Mouse (Mus musculus) spleen, postnatal 14 days (tissue): ENCODE results near the gene Btbd6.
A peak's percentile ranks its signal among the peaks of the same experiment; 100 is the strongest.

Source experiments
- DNase-seq, 2 experiments: peaks; one replicate each; pipeline ENCODE4 v3.0.0; 2021 to 2022; ENCODE audit warnings: low spot score in 2 of 2

Btbd6 gene

DNA sequence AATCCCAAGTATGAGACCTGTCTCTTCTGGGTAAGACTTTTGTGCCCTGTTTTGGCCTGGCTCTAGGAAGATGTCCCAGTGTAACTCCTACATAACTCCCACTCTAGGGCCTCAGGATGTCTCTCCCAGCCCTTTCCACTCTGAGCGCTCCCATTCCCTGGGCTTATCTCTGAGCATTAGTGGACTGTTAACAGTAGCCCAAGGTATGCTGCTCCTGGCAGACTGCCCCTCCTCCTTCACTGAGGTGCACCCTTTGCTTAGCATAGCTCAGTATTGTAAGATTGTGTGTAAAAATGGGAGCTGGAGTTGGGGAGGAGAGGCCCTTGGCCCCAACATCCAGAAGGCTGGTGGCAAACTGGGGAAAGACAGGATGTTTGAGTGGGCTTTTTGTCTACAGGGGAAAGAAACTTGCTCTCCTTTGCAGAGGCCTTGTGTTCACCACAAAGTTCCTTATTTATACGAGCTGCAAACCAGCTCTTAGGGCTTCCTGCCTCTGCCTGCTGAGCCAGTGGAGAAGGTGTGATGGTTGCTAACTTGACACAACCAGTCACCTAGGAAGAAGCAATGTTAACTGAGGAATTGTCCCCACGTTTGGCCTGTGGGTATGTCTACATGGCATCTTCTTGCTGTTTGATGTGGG is 23.2 kb upstream of the Btbd6 start:
- DNase-seq, result no peak

DNA sequence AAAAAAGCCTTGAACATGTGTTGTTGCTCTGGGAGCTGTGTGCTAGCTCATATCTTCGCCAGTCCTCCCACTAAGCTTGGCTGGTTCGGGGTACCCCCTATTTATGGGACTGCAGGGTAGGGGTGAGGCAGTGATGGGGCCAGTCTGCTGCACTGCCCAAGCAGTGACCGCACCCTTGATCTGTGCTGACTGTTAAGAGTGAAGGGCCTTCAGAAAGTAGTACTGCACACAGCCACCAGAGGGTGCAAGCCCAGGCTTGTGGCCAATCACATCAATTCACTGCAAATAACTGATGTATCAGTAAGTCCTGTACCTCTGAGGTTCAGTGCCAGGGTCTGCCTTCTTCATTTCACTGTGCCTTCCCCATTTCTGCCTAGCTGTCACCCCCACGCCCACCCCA is 20.5 kb upstream of the Btbd6 start:
- peak; percentile 57 to 74 for DNase-seq

DNA sequence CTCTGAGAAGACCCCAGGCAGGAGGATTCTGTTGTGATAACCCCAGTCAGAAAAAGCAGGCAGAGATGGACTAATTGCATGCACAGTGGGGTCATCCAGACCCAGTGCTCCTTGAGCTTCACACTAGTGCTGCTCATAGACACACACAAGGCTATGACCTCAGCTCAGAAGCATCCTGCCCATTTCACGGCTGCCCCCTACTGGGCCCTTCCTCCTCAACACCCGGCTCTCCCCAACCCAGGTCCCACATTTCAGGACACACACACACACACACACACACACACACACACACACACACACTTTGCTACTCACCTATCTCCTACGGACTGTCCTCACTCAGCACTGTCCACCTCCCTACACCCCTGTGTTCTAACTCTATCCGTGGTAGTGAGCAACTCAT is 18.0 kb upstream of the Btbd6 start:
- peak in 1 of 2 experiments; percentile 42 for DNase-seq

GRCm38 (mm10) chr12:112959421-112959820 is 16.9 kb upstream of the Btbd6 start:
- DNase-seq, result no peak

GRCm38 (mm10) chr12:112961428-112961827 is 14.9 kb upstream of the Btbd6 start:
- DNase-seq, result no peak

DNA sequence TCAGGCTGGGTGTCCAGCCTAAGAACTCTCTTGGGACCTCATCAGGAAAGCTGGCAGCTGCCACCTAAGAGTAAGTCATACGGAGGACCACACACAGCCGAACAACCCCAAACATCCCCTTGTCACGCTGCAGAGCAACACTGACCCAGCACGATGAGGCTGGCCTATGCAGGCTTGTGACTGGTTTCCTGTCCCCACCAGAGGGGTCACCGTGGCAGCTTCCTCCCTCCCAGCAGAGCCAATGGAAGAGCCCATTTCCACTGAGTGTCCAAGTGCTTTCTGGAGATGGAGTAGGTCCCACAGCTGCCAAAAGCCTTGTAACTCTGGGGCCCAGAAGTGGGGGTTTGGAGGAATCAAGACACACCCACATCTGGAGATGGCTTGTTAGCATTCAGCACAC is 14.4 kb upstream of the Btbd6 start:
- no peak for DNase-seq

DNA sequence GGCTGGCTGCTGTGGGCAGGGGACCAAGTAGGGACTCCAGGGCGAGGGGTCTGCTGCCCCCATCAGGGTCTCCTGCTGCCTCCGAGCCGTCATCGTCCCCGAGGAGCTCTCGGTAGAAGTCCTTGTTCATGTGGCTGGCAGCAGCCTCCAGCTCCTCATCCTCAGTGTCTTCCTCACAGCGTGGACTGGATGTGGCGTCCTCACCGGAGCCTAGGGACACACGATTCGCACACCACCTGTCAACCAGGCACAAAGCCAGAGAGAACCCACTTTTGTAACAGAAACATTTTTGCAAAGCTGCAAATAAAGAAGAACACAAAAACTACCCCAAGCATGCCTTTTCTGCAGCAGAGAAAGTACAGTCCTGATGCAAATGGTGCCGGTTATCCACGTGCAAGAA is 10.5 kb upstream of the Btbd6 start:
- no peak for DNase-seq

DNA sequence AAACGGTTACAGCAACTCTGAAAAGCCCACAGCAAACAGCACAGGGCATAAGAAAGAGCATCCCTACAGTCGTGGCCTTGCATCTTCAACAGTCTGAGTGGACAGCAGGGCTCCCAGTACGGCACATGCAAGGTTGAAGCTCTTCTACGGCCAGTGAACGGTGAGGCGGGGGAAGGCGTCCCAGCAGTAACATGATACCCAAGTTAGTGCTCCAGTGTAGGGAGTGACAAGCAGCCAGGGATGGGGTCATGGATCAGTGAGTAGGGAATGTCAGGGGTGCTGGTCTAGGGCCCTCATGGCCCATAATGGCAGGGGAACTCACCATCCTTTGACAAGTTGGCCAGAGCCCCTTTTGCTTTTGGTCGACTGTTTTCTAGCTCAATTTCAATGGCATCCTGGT is 7.3 kb upstream of the Btbd6 start:
- no peak for DNase-seq

DNA sequence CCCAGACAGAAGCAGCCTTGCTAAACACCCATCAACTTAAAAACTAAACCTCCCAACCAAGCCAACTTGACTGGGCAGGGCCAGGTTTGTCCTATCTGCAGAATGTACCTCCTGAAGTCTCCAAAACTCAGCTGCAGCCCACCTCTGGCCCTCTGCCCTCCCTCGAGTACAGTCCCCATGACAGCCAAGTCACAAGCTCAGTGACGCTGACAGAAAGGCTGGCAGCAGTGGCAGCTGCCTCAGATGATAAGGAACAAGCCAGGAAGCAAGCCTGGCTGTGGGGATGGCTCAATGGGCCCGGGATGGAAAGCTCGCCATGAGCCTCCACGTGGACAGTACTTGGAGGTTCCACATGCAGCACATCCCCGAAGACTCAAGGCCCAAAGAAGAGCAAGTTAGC is 6.7 kb upstream of the Btbd6 start:
- DNase-seq, result no peak

DNA sequence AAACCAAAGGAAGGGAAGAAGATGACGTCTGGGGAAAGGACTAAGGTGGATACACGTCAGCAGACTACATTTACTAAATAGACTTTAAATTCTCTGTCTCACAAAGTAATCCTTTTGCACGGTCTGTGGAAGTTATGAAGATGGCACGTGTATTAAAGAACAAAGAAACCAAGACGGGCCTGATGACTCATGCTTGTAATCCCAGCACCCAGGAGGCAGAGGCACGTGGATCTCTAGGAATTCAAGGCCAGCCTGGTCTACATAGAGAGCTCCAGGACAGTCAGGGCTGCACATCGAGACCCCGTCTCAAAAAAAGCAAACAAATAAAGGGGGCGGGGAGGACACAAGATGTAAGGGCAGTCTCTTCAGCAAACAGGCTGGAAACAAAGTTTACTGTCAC is 1.5 kb upstream of the Btbd6 start:
- DNase-seq, result no peak

- no peak for DNase-seq
Observed at GRCm38 (mm10) chr12:112977156-112977555, 874 bp downstream of the Btbd6 start.

DNA sequence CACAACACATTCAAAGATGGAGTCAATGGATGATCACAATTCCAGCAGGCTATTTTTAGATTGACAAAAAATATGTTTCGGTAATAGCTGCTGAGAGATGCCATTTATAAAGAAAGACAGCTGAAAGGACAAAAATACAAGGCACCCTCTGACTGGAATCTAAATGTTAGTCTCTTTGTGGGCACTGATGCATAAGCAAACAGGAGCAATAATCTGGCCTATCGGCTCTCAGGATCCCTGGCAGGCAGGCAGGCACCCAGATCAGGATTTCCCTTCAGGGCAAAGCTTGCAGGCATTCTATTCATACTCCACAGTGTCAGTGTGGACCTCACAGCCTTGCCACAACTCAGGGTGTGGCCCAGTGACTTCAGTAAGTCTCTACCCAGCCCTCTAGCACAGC is 5.7 kb downstream of the Btbd6 start:
- no peak for DNase-seq

- DNase-seq, result peak in 1 of 2 experiments; percentile 21
Observed at GRCm38 (mm10) chr12:112985346-112985745, 9.1 kb downstream of the Btbd6 start.

- peak in 1 of 2 experiments; percentile 60 for DNase-seq
Observed at GRCm38 (mm10) chr12:112987877-112988276, 11.6 kb downstream of the Btbd6 start.

DNA sequence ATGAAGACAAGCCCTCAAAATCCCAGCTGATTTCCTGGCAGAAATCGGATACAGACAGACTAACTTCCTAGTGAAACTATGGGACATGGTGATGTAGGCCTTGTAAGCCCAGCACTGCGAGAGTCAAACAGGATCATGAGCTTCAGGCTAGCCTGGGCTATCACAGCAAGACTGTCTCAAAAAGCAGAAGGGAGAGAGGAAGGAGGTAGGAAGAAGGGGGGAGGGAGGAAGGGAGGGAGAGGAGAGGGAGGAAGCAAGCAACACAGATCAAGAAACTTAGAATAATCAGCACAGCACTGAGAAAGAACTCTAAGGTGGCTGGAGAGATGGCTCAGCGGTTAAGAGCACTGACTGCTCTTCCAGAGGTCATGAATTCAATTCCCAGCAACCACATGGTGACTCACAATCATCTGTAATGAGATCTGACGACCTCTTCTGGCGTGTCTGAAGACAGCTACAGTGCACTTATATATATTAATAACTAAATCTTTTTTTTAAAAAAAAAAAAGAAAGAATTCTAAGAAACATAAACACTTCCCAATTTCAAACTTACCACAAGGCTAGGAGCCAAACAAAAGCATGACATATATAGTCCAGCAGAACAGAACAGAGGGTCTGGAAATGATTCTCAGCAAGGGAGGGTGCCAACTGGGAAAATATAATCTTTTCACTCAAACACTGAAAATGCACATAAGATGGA is 14.6 kb downstream of the Btbd6 start:
- no peak for DNase-seq

GRCm38 (mm10) chr12:112991444-112991843 is 15.2 kb downstream of the Btbd6 start:
- DNase-seq, result no peak

DNA sequence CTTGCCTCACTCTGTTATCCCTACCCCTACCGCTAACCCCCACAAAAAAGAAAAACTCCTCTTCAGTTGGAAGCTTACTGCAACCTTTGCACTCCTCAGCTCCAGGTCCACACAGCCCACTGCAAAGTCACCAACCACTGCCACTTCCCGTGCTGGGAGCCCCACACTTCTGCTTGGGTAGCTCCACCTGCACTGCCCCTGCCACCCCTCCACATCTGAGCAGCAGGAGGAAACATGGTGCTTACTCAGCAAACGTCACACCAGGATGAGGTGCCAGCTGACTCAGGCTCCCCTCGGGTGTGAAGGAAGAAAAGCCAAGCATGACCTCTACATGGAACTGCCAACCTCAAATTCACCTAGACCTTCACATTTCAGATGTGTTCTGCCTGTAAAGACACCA is 17.9 kb downstream of the Btbd6 start:
- DNase-seq, result no peak

GRCm38 (mm10) chr12:112999569-113000293 is 23.4 kb downstream of the Btbd6 start:
- DNase-seq, result peak in 1 of 2 experiments; percentile 17

- peak; percentile 94 to 95 for DNase-seq
Observed at GRCm38 (mm10) chr12:113000294-113001132, 24.2 kb downstream of the Btbd6 start, which contains the start of gene Brf1. TSS of gene Brf1 (minus strand) at chr12:113000704.

DNA sequence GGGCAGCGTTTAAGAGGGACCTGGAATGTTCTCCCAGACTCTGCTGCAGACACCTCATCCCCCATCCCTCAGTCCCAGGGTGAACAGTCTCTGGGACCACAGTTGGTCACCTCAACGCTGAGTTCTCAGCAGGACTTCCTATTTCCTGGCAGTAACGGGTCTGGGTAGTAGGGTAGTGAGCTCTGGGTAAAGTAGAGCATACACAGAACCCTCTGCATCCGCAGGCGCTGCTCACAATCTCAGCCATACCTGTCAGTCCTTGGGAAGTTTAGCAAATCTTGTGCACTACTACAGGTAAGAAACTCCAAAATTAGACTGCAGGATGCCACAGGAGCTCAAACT is 24.8 kb downstream of the Btbd6 start:
- no peak for DNase-seq

GRCm38 (mm10) chr12:113002667-113003066 is 26.4 kb downstream of the Btbd6 start:
- DNase-seq, result no peak

DNA sequence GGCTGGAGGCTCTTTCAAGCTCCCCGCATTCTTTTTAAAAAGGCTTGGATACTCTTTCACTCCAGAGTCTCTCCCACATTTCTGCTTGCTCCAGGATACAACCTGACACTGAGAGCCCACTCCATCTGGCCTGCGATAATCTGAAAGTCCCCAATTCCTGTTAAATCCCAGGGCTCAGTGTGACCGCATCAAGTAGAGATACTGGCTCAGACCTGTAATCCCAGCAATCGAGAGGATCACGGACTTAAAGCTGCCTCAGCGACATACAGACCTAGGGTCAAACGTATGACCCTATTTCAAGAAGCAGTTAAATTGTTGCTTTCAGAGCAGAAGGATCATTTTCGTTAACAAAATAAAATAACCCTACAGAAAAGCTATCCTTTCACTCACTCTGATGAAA is 27.7 kb downstream of the Btbd6 start:
- DNase-seq, result no peak
